Mouse (Mus musculus) neural tube, embryonic 12.5 days (tissue): ENCODE measurements around the gene Msx1. TPM values are rescaled to one million over a fixed set of nuclear protein-coding genes. Genes with fewer than 3 reads are reported as not detected.
"Not testable (repeated sequence)": the region's sequence is repeated elsewhere in the genome, so short reads cannot be mapped to it uniquely, and the experiment has no call there.

Source experiments
- ATAC-seq: fragments of 200-750 bp; cut with Nextera tagmentation; 2 replicates; pipeline ENCODE4 v1.8.0; 2017; ENCODE audit warnings: low read depth, mild to moderate bottlenecking, moderate TSS enrichment, moderate library complexity; ENCODE audit not compliant: low FRiP score
- H3K27ac ChIP-seq: fragments of 300-500 bp; sonication (generic); 2 replicates; pipeline ENCODE4 v1.5.1; 2016
- H3K27me3 ChIP-seq: fragments of 300-500 bp; sonication (generic); replicated peaks from 2 replicates; pipeline ENCODE4 v1.6.1; 2016; ENCODE audit warnings: mild to moderate bottlenecking
- H3K36me3 ChIP-seq: fragments of 300-500 bp; sonication (generic); 2 replicates; pipeline ENCODE4 v1.6.1; 2016; ENCODE audit warnings: mild to moderate bottlenecking
- H3K4me1 ChIP-seq: fragments of 300-500 bp; sonication (generic); 2 replicates; pipeline ENCODE4 v1.6.1; 2016
- H3K4me2 ChIP-seq: fragments of 300-500 bp; sonication (generic); replicated peaks from 2 replicates; pipeline ENCODE4 v1.6.1; 2016; ENCODE audit warnings: mild to moderate bottlenecking
- H3K4me3 ChIP-seq: fragments of 300-500 bp; sonication (generic); 2 replicates; pipeline ENCODE4 v1.5.1; 2016
- H3K9ac ChIP-seq: fragments of 300-500 bp; sonication (generic); 2 replicates; pipeline ENCODE4 v1.6.1; 2016; ENCODE audit warnings: mild to moderate bottlenecking
- H3K9me3 ChIP-seq: fragments of 300-500 bp; sonication (generic); 2 replicates; pipeline ENCODE4 v1.6.1; 2016; ENCODE audit warnings: mild to moderate bottlenecking
- WGBS: fragments of 180-500 bp; shearing (Covaris S2); methylation state at CpG from one replicate; pipeline ENCODE4 v1.1.7; 2016; 5-methylcytosine and 5-hydroxymethylcytosine counted together
- polyA plus RNA-seq: library from polyadenylated mRNA; unstranded; fragments of >200 nt; fragmentation: Nextera tagmentation; extraction: Ambion mirVana; gene quantifications from 2 replicates; pipeline ENCODE4 v1.2.1, GENCODE M21; 2016

The Msx1 gene
- polyA plus RNA-seq, 1 experiment from 2014 or later: 50.5 TPM

DNA sequence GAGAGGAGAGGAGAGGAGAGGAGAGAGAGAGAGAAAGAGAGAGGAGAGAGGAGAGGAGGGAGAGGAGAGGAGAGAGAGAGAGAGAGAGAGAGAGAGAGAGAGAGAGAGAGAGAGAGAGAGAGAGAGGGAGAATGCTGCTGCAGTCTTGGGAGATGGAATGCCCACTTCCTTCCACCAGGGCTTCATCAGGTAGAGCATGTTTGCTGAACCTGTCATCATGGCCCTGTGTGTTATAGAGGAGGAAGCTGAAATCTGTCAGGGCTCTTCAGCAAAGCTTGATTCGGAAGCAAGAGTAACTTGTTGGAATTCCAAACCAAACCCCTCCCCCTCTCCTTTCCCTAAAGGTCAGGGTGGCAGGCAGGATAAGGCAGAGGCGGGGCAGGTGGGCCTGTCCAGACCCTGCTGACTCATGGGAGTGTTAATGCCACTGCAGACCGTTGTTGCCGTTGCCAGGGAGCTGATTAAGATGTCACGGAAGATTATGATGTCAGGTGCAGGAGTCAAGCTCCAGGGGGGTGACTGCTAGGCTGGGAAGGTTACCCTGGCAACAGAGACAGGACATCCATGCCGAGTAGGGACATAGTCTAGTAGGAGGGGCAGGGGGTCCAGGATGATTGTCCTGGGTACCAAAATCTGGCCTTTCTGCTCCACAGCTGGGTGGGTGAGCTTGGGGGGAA, 11.3 kb upstream of the Msx1 start:
- H3K27ac ChIP-seq: no peak overlapping the region
- peaks cover 23% of the 10 kb centered on the region for H3K4me1 ChIP-seq
- H3K27me3 ChIP-seq: peaks cover 78% of the 10 kb centered on the region
- H3K9me3 ChIP-seq: no peaks in the 10 kb centered on the region
- peak; percentile 89 for ATAC-seq
- 0 out of 2 replicates have a peak overlapping the region, but pooled peaks have one; percentile 9 for H3K4me2 ChIP-seq
- WGBS: 4% methylated on average over 6 of the region's 6 CpGs
- H3K9ac ChIP-seq: no peak overlapping the region
- H3K36me3 ChIP-seq: no peaks in the 10 kb centered on the region
- no peak overlapping the region for H3K4me3 ChIP-seq

DNA sequence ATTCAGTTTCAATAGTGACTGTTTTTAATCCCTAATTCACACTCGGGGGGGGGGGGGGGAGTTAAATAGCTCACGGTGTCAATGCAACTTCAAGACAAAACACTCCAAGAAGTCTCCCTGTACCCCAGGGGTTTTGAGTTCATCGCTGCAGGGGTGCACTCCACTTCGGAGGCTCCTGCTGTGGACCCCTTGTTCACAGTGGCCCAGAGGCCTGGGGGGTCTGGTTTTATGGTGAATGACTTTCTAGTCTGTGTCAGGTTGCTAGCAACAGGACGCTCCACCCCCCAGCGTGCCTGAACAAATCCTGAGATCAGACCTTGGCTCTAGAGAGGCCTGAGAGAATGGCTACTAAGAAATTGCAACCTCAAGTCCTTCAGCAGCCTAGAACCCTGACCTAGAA, 8.4 kb upstream of the Msx1 start:
- Histone ChIP-seq H3K9me3 (0 out of 2 replicates have a peak, but pooled peaks cover 4% of the 10 kb centered on the region), H3K9ac (no peak overlapping the region), H3K36me3 (no peaks in the 10 kb centered on the region), H3K27me3 (peaks cover 84% of the 10 kb centered on the region), H3K27ac (no peak overlapping the region), H3K4me3 (no peak overlapping the region), H3K4me2 (no peak overlapping the region), H3K4me1 (peaks cover 35% of the 10 kb centered on the region)
- 4% methylated on average over 6 of the region's 6 CpGs for WGBS
- no peak for ATAC-seq

DNA sequence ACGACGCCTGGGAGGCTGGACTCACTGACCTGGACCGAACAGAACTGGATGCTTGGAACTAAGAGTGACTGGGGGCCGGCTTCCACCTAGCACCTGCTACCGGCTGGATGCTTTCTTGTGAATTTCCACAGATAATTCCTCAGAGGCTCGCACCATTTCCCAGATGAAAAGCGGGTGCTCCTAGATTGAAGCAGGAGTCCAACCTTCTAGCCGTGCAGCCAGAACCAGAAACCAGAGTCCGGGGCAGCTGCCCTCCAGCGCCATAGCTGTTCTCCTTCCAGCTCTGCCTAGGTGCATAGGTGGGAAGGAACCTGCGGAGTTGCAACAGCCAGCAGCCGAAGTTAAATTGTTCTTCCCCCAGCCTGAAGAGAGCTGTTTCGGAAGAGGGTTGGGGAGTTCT, 7.6 kb upstream of the Msx1 start:
- 9% methylated on average over 13 of the region's 13 CpGs for WGBS
- peaks cover 86% of the 10 kb centered on the region for H3K27me3 ChIP-seq
- no peaks in the 10 kb centered on the region for H3K36me3 ChIP-seq
- 0 out of 2 replicates have a peak, but pooled peaks cover 4% of the 10 kb centered on the region for H3K9me3 ChIP-seq
- H3K4me2 ChIP-seq: no peak overlapping the region
- H3K27ac ChIP-seq: no peak overlapping the region
- ATAC-seq: no peak
- H3K4me3 ChIP-seq: no peak overlapping the region
- peaks cover 41% of the 10 kb centered on the region for H3K4me1 ChIP-seq
- H3K9ac ChIP-seq: no peak overlapping the region

DNA sequence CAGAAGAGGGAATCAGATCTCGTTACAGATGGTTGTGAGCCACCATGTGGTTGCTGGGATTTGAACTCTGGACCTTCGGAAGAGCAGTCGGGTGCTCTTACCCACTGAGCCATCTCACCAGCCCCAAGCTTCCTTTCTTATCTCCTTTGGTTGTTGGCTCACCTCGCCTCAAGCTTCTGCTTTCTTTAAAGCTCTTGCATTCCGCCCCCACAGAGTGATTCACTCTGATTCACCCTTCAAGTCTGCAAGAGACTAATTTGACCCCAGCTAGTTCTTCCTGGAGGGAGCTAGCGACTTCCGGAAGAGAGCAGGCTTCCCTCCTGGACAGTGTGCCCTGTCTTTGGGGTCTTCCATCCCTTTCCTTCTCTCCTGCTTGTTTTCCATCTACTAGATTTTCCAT, 6.1 kb upstream of the Msx1 start:
- 45% methylated on average over 6 of the region's 7 CpGs for WGBS
- not testable (repeated sequence) for H3K9me3 ChIP-seq, ATAC-seq

DNA sequence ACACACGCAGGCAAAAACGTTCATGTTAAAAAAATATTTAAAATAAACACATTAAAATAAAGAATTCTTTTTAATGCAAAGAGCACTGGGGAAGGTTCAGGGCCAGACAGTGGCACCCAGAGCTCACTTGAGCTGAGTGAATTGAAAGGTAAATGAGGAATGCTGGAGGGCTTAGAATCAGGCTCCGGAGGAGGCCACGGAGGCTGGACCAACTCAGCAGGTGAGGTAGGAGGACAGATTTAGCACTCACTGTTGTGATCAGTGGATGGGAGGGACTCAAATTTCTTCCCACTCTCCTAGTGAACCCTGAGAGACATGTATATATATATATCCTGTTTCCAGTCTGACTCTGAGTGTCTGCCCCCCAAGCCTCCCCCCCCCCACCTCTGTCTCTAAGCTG, 5.5 kb upstream of the Msx1 start:
- Histone ChIP-seq H3K4me1 (peaks cover 37% of the 10 kb centered on the region), H3K9me3 (0 out of 2 replicates have a peak, but pooled peaks cover 4% of the 10 kb centered on the region), H3K36me3 (no peaks in the 10 kb centered on the region), H3K9ac (no peak overlapping the region), H3K27ac (no peak overlapping the region), H3K27me3 (peaks cover 91% of the 10 kb centered on the region), H3K4me2 (no peak overlapping the region), H3K4me3 (no peak overlapping the region)
- 7% methylated on average over 4 of the region's 4 CpGs for WGBS
- ATAC-seq: no peak

More for the DNA sequence above, 6.1 kb upstream of the Msx1 start:
- not testable (repeated sequence) for H3K4me3 ChIP-seq, H3K4me2 ChIP-seq, H3K36me3 ChIP-seq, H3K27ac ChIP-seq, H3K9ac ChIP-seq
- peaks cover 90% of the 10 kb centered on the region for H3K27me3 ChIP-seq
- peaks cover 41% of the 10 kb centered on the region for H3K4me1 ChIP-seq

DNA sequence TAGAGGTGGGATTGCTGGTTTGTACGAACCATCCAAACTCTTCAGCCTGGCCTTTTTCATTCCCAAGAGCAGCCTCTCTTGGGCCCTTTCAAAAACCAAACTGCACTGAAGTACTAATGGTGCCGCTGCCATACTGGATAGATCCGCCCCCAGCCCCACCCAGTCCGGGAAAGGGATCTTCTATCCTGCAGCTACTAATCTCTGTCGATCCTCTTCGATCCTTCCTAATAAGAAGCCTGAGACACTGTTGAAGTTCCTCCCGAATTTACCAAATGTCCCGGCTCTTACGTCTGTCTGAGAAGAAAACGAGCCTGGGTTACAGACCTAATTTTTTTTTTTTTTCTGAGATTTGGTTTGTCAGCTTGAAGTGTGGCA, 4.9 kb upstream of the Msx1 start:
- H3K4me3 ChIP-seq: no peak overlapping the region

DNA sequence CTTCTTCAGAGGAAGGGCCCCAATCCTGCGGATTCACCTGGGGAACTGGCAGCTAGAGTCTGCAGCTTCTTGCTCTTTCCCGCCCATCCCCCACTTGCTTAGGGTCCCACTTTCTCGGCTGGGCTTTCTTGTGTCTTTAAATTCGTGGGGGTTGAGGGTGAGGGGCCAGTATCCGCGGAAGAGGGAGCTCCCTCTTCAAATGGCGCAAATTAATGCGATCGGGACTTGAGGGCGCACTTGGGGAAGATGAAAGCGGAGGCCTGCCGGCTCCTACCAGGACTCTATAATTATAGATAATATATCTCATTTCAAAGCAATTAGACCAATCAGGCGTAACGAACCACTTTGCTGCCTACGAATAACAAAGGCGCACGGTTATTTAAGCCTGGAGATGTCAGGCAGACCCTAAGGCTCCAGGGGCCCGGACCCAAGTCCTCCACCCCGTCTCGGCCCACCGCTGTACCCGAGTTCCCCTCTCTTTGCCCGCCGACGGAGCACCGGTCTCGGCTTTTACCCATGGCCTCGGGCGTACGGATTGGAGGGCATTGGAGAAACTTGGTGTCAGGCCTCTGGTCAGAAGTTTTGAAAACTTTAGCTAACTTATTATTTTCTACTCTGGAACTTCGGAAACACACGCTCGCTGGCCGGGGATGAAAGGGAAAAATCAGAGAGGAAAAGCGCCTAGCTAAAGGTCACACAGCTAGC, 4.4 kb upstream of the Msx1 start:
- H3K4me2 ChIP-seq: peak overlapping the region; percentile 47
- no peak overlapping the region for H3K4me3 ChIP-seq
- 0 out of 2 replicates have a peak, but pooled peaks cover 4% of the 10 kb centered on the region for H3K9me3 ChIP-seq
- ATAC-seq: no peak
- no peak overlapping the region for H3K27ac ChIP-seq
- peaks cover 90% of the 10 kb centered on the region for H3K27me3 ChIP-seq
- no peaks in the 10 kb centered on the region for H3K36me3 ChIP-seq
- no peak overlapping the region for H3K9ac ChIP-seq
- peaks cover 41% of the 10 kb centered on the region for H3K4me1 ChIP-seq
- WGBS: 1% methylated on average over 35 of the region's 35 CpGs

More for the DNA sequence above, 4.9 kb upstream of the Msx1 start:
- Histone ChIP-seq H3K4me2 (peak overlapping the region; percentile 47), H3K27ac (no peak overlapping the region), H3K9ac (no peak overlapping the region), H3K4me1 (peaks cover 37% of the 10 kb centered on the region), H3K27me3 (peaks cover 90% of the 10 kb centered on the region), H3K36me3 (no peaks in the 10 kb centered on the region), H3K9me3 (0 out of 2 replicates have a peak, but pooled peaks cover 4% of the 10 kb centered on the region)
- no peak for ATAC-seq
- WGBS: 4% methylated on average over 10 of the region's 10 CpGs

DNA sequence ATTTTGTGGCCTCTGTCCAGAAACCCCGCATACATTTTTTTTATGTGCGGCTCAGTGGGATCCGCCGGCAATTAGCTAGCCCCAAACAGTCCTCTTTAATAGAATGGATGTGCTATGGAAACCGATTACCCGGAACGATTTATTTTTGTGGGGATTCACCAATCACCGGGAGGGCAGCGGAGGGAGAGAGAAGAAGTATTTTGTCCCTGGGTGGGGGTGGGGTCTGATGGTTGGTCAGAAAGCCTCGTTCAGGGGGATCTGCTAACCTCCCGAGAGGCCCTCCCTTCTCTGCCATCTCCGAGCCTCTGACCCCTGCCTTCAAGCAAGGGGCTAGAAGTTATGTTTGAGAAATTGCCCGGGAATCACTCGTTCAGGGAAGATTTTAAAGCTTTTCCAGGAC, 3.6 kb upstream of the Msx1 start:
- H3K4me1 ChIP-seq: peaks cover 47% of the 10 kb centered on the region
- H3K4me3 ChIP-seq: no peak overlapping the region
- WGBS: 0% methylated on average over 14 of the region's 14 CpGs
- H3K27me3 ChIP-seq: peaks cover 87% of the 10 kb centered on the region
- H3K9me3 ChIP-seq: 0 out of 2 replicates have a peak, but pooled peaks cover 4% of the 10 kb centered on the region
- ATAC-seq: 0 out of 2 replicates have a peak, but pooled peaks have one; percentile 8
- H3K4me2 ChIP-seq: peak overlapping the region; percentile 47
- no peak overlapping the region for H3K27ac ChIP-seq
- no peak overlapping the region for H3K9ac ChIP-seq
- H3K36me3 ChIP-seq: no peaks in the 10 kb centered on the region

DNA sequence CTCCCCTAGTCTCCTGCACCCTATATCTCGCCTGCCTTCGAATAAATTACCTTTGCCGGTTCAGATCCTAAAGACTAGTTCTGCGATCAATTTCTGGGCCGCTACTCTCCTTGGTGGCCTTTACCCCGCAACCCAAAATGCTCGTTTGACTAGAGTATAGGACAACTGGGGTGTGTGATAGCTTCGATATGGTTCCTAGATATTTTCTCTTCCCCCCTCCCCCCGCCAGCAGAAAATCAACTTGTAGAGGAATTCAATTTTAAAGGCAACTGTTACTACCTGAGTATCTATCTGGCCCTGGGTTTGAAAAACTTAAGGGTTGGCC, 3.2 kb upstream of the Msx1 start:
- no peak overlapping the region for H3K27ac ChIP-seq
- H3K36me3 ChIP-seq: no peaks in the 10 kb centered on the region
- H3K9me3 ChIP-seq: 0 out of 2 replicates have a peak, but pooled peaks cover 4% of the 10 kb centered on the region
- H3K4me3 ChIP-seq: no peak overlapping the region
- peaks cover 51% of the 10 kb centered on the region for H3K4me1 ChIP-seq
- WGBS: under 1% methylated on average over 9 of the region's 9 CpGs
- no peak overlapping the region for H3K9ac ChIP-seq
- peak overlapping the region; percentile 47 for H3K4me2 ChIP-seq
- H3K27me3 ChIP-seq: peaks cover 86% of the 10 kb centered on the region
- ATAC-seq: no peak

DNA sequence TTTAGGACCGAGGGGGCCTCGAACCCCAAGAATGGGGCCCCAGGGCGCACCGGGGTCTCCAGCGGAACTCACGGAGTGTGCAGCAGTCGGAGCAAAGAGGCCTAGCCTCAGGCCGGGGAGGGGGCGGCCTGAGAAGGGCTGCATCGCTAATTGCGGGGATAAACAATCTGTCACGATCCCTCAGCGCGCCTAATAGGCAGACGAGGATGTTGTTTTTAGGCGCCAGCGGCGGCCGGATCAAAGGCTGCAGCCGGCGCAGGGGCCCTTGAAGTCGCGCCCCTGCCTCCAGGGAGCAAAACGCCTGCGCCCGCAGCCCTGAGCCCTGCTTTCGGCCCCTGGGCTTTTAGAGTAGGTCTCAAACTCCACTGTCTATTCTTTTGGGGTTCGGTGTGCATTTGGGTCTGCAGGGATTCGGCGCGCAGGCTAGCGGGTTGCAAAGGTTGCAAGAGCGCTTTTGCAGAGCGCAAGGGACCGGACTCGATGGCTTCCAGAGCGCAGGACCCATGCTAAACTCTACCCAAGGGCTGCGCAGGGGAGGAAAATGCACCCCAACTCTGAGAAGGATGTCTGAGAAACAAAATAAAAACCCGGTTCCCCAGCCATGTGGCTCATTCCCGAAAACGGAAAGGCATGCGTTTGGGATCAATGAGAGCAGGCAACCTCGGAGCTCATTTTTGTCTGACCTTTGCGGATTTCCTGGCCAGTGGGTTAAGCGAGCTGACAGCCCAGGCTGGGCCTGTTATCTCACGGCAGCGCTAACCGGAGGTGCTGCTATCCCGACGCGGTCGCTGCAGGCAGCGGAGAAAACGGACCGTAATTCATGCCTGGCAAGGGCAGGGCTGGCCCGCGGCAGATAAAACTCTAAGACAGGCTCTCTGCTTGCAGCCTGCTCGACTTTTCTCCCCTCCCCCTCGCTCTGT, 2.6 kb upstream of the Msx1 start:
- Histone ChIP-seq H3K4me1 (peaks cover 54% of the 10 kb centered on the region), H3K36me3 (no peaks in the 10 kb centered on the region), H3K9ac (no peak overlapping the region), H3K27me3 (peaks cover 86% of the 10 kb centered on the region), H3K9me3 (0 out of 2 replicates have a peak, but pooled peaks cover 4% of the 10 kb centered on the region), H3K4me2 (peak overlapping the region; percentile 47), H3K4me3 (no peak overlapping the region), H3K27ac (no peak overlapping the region)
- WGBS: under 1% methylated on average over 59 of the region's 59 CpGs
- no peak for ATAC-seq

DNA sequence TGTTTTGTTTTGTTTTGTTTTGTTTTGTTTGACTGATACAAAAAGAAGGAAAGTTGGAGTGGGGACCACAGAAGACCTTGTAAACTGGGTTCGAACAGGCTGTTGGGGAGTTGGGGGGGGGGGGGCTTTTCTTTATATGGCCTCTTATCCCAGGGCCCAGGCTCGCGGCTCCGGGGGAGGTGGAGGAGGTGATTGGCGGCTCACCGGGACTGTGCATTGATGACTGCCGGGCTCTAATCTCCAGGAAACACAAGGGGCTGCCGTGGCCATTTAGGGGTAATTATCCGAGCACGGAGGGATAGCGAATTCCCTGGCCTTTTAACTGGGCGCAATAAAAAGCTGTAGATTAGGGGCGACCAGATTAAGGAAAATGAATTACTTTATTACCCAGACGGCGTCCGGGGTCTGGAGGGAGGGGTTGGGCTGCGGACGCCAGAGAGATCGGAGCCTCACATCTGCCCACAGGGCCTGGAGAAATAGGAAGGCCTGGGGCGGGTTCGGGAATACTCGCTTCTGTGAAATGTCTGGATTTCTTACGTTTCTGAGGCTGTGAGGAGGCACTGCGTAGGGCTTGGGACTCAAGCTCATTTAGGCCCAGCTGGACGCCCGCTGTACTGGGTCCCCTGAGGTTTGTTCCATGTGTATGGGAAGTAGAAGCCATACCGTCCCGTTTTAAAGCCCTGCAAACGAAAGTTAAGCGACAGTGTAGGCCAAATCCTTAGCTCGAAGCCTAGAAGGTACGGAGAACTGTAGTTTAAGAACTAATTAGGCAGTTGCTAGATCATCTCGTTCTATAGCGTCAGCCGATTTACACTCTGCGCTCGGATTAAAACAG, 1.4 kb upstream of the Msx1 start:
- no peak for ATAC-seq
- 0 out of 2 replicates have a peak, but pooled peaks cover 4% of the 10 kb centered on the region for H3K9me3 ChIP-seq
- H3K27me3 ChIP-seq: peaks cover 84% of the 10 kb centered on the region
- H3K4me3 ChIP-seq: no peak overlapping the region
- 1% methylated on average over 37 of the region's 37 CpGs for WGBS
- peak overlapping the region; percentile 47 for H3K4me2 ChIP-seq
- H3K36me3 ChIP-seq: no peaks in the 10 kb centered on the region
- no peak overlapping the region for H3K9ac ChIP-seq
- peaks cover 61% of the 10 kb centered on the region for H3K4me1 ChIP-seq
- H3K27ac ChIP-seq: no peak overlapping the region
